Mouse (Mus musculus) urinary bladder, postnatal 4 days (tissue): Measurements from ENCODE around the gene Trak1.
"Not testable (repeated sequence)": the region's sequence is repeated elsewhere in the genome, so short reads cannot be mapped to it uniquely, and the experiment has no call there.

Experiments used
- DNase-seq, 2 experiments: peaks; one replicate each; pipeline ENCODE4 v3.0.0; 2021 to 2022; ENCODE audit warnings: low spot score in 2 of 2

The Trak1 gene

GRCm38 (mm10) chr9:121429592-121429991 is 132.3 kb downstream of the Trak1 start:
- no peak for DNase-seq

DNA sequence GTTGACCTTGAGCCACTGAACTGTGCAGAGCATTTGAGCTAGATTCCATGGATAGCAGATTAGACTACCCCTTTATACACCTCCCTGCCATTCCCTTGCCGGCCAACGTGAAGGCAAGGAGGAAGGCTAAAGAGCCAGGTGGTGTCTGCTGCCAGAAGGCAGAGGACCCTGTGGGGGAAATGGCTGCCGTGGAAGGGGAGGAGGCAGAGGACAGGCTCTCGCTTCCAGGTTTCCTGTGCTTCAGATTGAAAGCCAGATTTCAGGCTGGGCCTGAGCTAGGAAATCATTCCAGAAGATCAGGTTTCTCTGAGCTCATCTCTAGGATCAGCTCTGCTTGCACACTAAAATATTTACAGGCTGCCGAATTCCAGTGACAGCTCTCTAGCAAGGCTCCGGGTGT is 133.1 kb downstream of the Trak1 start:
- no peak for DNase-seq

- DNase-seq = no peak
Observed at GRCm38 (mm10) chr9:121433745-121434528, 136.6 kb downstream of the Trak1 start.

- DNase-seq = no peak
Observed at GRCm38 (mm10) chr9:121435332-121435956, 138.1 kb downstream of the Trak1 start.

- no peak for DNase-seq
Observed at GRCm38 (mm10) chr9:121436501-121436900, 139.2 kb downstream of the Trak1 start.

DNA sequence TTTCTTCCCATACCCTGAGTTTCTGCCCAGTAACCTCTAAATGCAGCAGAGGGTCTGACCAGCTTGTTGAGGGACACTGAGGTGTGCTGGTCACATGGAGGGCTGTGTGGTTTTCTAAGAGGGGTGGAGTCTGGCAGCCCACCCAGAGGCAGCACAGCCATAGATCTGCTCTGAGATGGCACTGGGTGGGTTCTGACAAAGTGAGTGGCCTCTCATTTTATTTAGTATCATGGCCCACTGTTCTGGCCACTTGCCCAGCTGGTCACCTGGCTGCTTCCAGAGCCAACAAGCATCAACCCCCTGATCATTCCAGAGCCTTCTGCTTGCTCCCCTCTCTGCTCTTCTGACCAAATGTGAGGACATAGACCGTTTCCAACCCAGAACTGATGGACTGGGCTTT is 144.8 kb downstream of the Trak1 start:
- DNase-seq = no peak

DNA sequence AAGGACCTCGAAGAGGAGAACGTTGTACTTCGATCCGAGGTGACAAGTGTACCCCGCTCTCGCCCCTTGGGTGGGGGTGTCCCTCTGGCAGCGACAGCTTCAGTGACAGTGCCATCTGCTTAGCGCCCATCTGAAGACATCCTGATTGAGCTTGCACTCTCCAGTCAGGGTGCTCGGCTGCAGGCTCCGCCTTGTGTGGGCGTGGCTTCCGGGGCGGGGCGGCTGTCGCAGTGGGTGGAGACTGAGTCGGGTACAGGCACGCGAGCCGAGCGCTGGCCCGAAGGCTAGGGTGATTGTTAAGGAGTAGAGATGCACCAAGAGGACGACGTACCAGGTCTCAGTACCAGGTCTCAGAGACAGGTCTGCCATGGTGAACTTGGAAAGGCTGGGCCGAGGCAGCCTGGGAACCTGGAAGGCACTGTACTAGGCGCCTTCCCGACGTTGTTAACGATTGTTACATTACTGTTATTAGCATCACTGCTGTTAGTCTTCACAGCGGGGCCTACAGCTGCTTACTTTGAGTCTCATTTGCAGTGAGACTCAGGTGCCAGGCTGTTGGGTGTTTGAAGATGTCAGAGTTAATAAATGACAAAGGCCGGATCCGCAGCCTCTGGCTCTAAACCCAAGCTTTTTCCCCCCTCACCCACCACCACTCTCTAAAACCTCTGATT is 146.5 kb downstream of the Trak1 start:
- no peak for DNase-seq

GRCm38 (mm10) chr9:121444367-121444707 is 147.0 kb downstream of the Trak1 start:
- DNase-seq = no peak

DNA sequence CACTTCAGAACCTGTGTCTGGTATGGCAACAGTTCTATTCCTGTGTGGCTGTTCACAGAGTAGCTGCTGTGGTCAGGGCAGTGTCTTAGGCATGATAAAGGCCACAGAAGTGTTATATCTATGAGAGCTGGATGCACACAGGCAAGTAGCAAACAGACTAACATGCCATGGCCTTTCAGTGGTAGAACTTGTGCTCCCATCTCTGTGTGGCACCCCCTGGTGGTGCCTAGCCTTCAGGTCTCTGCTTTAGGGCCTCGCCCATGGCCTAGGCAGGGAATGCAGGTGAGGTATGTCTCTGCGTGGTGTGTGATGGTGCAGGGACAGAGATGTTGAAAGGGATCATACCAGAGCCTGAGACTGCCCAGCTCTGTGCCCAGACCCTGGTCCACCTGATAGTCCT is 148.1 kb downstream of the Trak1 start:
- DNase-seq = no peak

DNA sequence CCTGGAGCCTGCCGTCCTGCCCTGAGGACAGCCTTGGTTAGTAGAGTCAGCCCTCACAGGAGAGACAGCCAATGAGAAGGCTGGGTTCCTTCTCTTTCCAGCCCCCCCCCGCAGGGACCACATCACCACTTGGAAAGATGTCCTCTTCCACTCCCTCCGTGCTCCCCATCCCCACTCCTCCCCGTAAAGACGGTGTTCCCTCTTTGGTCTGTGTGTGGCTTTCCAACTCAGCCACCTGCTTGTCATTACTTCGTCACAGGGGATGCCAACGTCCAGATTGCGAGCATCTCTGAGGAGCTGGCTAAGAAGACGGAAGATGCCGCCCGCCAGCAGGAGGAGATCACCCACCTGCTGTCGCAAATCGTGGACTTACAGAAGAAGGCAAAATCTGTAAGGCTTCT is 149.1 kb downstream of the Trak1 start:
- no peak for DNase-seq

- DNase-seq = not testable (repeated sequence)
Observed at GRCm38 (mm10) chr9:121452342-121452942, 155.1 kb downstream of the Trak1 start.

- no peak for DNase-seq
Observed at GRCm38 (mm10) chr9:121454891-121455290, 157.6 kb downstream of the Trak1 start.

GRCm38 (mm10) chr9:121456739-121457515 is 159.6 kb downstream of the Trak1 start:
- DNase-seq = no peak

DNA sequence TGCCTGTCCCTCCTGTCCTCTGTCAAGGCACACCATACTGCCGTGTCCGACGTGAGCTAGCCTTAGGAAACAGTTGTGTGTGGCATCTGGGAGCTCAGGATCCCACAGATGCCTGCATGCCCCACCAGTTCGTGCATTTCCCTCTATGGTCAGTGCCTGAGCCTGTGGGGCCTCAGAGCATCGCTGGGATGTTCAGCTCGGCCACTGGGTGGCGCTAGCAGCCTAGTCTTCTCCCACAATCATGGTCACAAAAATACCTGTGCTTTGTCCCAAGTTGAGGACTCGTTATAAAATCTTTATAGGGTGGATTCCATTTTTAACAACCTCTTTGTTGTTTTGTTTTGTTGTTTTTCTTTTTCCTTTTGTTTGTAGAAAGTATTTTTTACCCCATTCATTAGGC is 161.2 kb downstream of the Trak1 start:
- DNase-seq = no peak

GRCm38 (mm10) chr9:121459950-121460349 is 162.6 kb downstream of the Trak1 start:
- DNase-seq = no peak

GRCm38 (mm10) chr9:121460527-121460926 is 163.2 kb downstream of the Trak1 start:
- no peak for DNase-seq

GRCm38 (mm10) chr9:121467460-121467859 is 170.2 kb downstream of the Trak1 start:
- no peak for DNase-seq

DNA sequence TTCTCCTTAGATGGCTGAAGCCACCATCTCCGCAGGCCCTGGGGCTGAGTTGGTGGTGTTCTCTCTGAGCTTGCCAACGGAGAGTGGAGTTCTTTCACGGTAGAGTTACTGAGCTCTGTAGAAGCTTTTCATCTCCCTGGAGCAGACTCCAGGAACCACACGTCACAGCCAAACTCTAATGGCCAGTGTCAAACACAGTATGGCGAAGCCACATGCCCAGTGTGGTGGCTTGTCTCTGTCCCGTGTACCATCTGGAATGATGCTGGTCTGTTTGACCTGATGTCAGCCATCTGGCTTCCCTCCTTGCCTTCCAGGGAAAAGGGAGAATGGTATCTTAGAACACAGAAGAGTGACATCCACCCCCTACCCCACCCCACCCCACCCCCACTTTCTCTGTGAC is 172.4 kb downstream of the Trak1 start:
- DNase-seq = no peak

GRCm38 (mm10) chr9:121474771-121475170 is 177.5 kb downstream of the Trak1 start:
- no peak for DNase-seq

DNA sequence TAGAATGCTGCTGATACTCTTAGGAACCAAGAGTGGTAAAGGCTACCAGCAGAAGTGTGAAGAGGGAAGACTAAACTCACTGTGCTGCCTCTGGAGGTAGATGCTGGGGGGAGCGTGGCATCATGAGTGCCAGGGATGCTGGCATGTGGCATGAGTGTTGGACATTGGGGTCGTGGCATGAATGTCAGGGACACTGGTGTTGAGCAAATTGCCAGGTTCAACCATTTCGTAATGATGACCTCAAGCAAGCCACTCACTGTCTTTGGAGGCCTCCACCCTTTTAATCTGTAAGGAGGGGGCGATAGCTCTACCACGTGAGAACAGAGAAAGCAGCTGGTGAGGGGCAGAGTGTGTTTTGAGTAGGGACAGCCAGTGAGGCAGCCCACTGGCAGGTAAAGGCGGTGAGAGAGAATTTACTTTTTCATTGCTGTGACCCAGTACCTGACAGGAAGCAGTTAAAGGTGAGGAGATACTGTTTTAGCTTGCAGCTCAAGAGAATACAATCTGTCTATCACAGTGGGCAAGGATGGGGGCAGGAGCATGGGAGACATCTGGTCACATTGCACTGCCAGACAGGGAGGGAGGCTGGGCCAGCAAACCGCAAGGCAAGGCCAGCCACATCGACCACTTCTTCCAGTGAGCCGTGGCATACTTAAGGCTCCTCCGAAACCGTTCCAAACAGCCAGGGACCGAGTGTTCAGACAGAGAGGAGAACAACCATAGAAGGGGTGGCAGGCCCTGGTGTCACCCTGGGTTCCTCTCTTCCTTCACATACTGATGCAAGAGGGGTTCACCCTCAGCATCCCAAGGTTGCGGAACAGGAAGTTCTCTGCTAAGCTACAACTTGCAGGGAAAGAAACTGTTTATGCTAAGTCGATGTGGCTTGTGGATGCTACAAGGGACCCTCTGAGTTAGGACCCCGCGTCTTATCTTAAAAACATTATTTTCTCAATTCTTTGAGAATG is 178.5 kb downstream of the Trak1 start:
- DNase-seq = no peak
